Mouse (Mus musculus): ENCODE results near the gene Myl6b. TPM values are rescaled to one million over a fixed set of nuclear protein-coding genes. Genes with fewer than 3 reads are reported as not detected.

The Myl6b gene
- 7.8 and 14.7 TPM in 2 replicates for polyA plus RNA-seq (2012; rRNA removed; ENCODE audit: low replicate concordance)

GRCm38 (mm10) chr10:128498590-128498989 lies at the start of gene Myl6b:
Gene Myl6b (minus strand): TSS chr10:128498685.

DNA sequence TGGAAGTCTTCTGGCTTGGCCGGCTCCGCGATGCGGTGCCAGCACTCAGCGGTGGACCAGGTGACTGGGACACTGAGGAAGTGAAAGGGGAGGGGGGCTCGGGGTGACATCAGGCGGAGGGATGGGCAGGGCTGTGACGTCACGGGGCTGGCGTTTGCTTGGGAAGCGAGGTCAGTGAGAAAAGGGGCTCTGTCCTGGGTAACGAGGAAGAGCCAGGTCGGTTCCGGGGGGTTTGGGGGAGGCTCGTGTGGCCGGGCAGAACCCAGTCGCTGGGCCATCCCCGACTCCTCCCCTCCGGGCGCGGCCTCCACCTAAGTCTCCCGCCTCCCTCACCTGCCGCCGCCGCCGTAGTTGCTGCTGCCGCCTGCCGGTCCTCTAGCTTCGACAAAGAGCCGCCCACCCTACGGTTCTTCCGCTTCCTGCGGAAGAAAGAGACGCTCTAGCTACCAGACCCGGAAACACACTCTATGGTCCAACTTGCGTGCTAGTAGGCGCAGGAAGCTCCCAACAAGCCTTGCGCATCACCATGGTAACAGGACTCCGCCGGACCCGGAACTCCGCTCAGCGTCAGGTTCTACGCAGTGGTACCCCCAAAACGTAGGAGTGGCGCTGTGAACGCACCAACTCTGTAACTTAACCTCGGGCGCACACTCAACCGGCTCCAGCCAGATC lies 49.0 kb upstream of the Myl6b start, which contains the start of gene Zc3h10:
TSS of gene Zc3h10 (minus strand) at position 414 of the 672 bp plus-strand sequence.

DNA sequence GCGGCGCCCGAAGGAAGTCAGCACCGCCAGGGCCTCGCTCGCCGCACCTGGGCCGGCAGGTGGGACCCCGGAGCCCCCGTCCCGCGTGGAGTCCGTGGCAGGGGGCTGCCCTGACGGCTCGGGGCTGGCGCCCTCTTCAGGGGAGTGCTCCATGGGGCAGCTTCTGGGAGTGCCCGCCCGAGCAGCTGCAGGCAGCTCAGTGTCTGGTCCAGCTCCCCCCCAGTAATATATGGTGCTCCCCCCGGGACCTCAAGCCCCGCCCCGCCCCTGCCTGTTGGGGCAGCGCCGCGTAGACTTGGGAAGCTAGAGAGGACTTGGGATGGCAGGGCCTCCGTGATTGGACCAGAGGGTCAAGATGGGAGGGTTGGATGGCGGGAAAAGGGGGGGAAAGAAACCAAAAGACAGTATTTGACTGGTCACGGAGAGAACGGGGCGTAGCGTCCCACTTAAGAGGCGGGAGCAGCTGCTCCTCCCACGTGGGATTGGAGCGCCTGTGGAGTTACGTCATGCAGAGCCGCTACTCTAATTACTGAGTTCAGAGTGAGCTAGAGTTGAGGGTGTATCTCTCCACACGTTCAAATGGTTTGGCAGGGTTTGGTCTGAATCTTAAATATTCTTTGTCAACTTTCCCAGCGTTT lies 27.3 kb upstream of the Myl6b start, which contains the start of gene Esyt1:
TSS of gene Esyt1 (minus strand) at position 201 of the 638 bp plus-strand sequence.

GRCm38 (mm10) chr10:128493695-128494666 lies 4.5 kb downstream of the Myl6b start, which contains the start of gene Myl6:
Gene Myl6 (minus strand): TSS chr10:128494145.

GRCm38 (mm10) chr10:128458719-128459408 lies 39.6 kb downstream of the Myl6b start, which contains the start of gene Smarcc2:
Gene Smarcc2 (plus strand): TSS chr10:128459248.

Other genes with a start within 250 kb of the Myl6b start
- 0.20 and 0.22 TPM in 2 replicates for gene Apon, start 244.6 kb downstream of the Myl6b start, polyA plus RNA-seq (2012; rRNA removed; ENCODE audit: low replicate concordance)
- 0.09 and 0.77 TPM in 2 replicates for gene Apof, start 230.0 kb downstream of the Myl6b start, polyA plus RNA-seq (2012; rRNA removed; ENCODE audit: low replicate concordance)
- 29.1 and 44.5 TPM in 2 replicates for gene Stat2, start 228.1 kb downstream of the Myl6b start, polyA plus RNA-seq (2012; rRNA removed; ENCODE audit: low replicate concordance)
- not detected in 2 replicates for gene Il23a, start 199.9 kb downstream of the Myl6b start, polyA plus RNA-seq (2012; rRNA removed; ENCODE audit: low replicate concordance)
- 22.6 and 30.2 TPM in 2 replicates for gene Pan2, start 195.3 kb downstream of the Myl6b start, polyA plus RNA-seq (2012; rRNA removed; ENCODE audit: low replicate concordance)
- gene Cnpy2, start 176.2 kb downstream of the Myl6b start, polyA plus RNA-seq (2012; rRNA removed; ENCODE audit: low replicate concordance): 75.9 and 121 TPM in 2 replicates
- gene Cs, start 161.0 kb downstream of the Myl6b start, polyA plus RNA-seq (2012; rRNA removed; ENCODE audit: low replicate concordance): 436 and 554 TPM in 2 replicates
- gene Coq10a, start 129.7 kb downstream of the Myl6b start, polyA plus RNA-seq (2012; rRNA removed; ENCODE audit: low replicate concordance): 65.7 and 66.7 TPM in 2 replicates
- 34.1 and 47.9 TPM in 2 replicates for gene Ankrd52, start 121.6 kb downstream of the Myl6b start, polyA plus RNA-seq (2012; rRNA removed; ENCODE audit: low replicate concordance)
- not detected in 2 replicates for gene Slc39a5, start 97.5 kb downstream of the Myl6b start, polyA plus RNA-seq (2012; rRNA removed; ENCODE audit: low replicate concordance)
- 32.5 and 44.3 TPM in 2 replicates for gene Nabp2, start 87.2 kb downstream of the Myl6b start, polyA plus RNA-seq (2012; rRNA removed; ENCODE audit: low replicate concordance)
- gene Rnf41, start 87.0 kb downstream of the Myl6b start, polyA plus RNA-seq (2012; rRNA removed; ENCODE audit: low replicate concordance): 30.7 and 33.1 TPM in 2 replicates
- gene Smarcc2, start 39.4 kb downstream of the Myl6b start, polyA plus RNA-seq (2012; rRNA removed; ENCODE audit: low replicate concordance): 130 and 132 TPM in 2 replicates
- gene Myl6, start 4.5 kb downstream of the Myl6b start, polyA plus RNA-seq (2012; rRNA removed; ENCODE audit: low replicate concordance): 1,396 and 2,043 TPM in 2 replicates
- 154 and 249 TPM in 2 replicates for gene Esyt1, start 27.2 kb upstream of the Myl6b start, polyA plus RNA-seq (2012; rRNA removed; ENCODE audit: low replicate concordance)
- gene Zc3h10, start 49.1 kb upstream of the Myl6b start, polyA plus RNA-seq (2012; rRNA removed; ENCODE audit: low replicate concordance): 8.9 and 14.0 TPM in 2 replicates
- 1,421 and 2,770 TPM in 2 replicates for gene Rpl41, start 50.6 kb upstream of the Myl6b start, polyA plus RNA-seq (2012; rRNA removed; ENCODE audit: low replicate concordance)
- 20.3 and 36.9 TPM in 2 replicates for gene Pa2g4, start 67.3 kb upstream of the Myl6b start, polyA plus RNA-seq (2012; rRNA removed; ENCODE audit: low replicate concordance)
- 1.4 and 11.3 TPM in 2 replicates for gene Erbb3, start 91.0 kb upstream of the Myl6b start, polyA plus RNA-seq (2012; rRNA removed; ENCODE audit: low replicate concordance)
- 414 and 1,367 TPM in 2 replicates for gene Rps26, start 128.1 kb upstream of the Myl6b start, polyA plus RNA-seq (2012; rRNA removed; ENCODE audit: low replicate concordance)
- 0.50 and 4.4 TPM in 2 replicates for gene Ikzf4, start 147.3 kb upstream of the Myl6b start, polyA plus RNA-seq (2012; rRNA removed; ENCODE audit: low replicate concordance)
- gene Suox, start 175.4 kb upstream of the Myl6b start, polyA plus RNA-seq (2012; rRNA removed; ENCODE audit: low replicate concordance): 19.1 and 20.1 TPM in 2 replicates
- 105 and 117 TPM in 2 replicates for gene Rab5b, start 197.6 kb upstream of the Myl6b start, polyA plus RNA-seq (2012; rRNA removed; ENCODE audit: low replicate concordance)
- gene Pmel, start 205.5 kb upstream of the Myl6b start, polyA plus RNA-seq (2012; rRNA removed; ENCODE audit: low replicate concordance): 1.7 and 1.8 TPM in 2 replicates
- 28.8 and 36.7 TPM in 2 replicates for gene Cdk2, start 206.3 kb upstream of the Myl6b start, polyA plus RNA-seq (2012; rRNA removed; ENCODE audit: low replicate concordance)
- 26.3 and 33.2 TPM in 2 replicates for gene Dgka, start 246.2 kb upstream of the Myl6b start, polyA plus RNA-seq (2012; rRNA removed; ENCODE audit: low replicate concordance)
- gene Pym1, start 249.2 kb upstream of the Myl6b start, polyA plus RNA-seq (2012; rRNA removed; ENCODE audit: low replicate concordance): 22.0 and 28.6 TPM in 2 replicates

Data from subcutaneous adipose tissue, adult 2 months (tissue).